Mouse (Mus musculus): ENCODE results near the gene Alyref.
A peak's percentile ranks its signal among the peaks of the same experiment; 100 is the strongest.

Alyref gene

DNA sequence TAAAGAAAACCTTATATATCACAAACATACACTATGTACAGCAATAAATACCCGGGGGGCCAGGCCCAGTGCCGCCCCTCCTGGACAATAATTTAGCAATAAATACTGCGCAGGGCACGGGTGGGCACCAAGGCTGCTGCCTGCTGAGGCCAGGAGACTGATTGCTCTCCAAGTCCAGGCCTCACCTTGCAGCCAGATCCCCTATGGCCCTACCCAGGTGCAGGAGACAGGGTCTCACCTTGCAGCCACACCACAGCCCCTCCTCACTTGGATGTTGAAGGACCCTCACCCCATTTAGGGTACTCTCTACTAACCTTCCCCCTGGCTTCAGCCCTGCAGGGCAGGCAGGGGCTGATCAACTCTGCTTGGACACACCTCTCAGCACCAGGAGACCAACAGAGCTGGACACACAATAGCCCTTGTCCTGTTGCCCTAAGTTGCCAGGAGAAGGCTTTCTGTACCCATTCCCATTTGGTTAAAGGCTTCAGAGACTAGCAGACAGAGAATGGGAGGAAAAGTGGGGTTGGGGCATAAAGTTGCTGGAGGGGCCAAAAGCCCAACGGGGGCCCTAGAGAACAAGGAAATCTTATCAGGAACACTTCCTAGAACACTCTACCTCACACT lies 27.1 kb upstream of the Alyref start, which contains the start of gene Sirt7:
Gene Sirt7 (minus strand): TSS at position 89 of the 624 bp plus-strand sequence.
- no peak for DNase-seq

DNA sequence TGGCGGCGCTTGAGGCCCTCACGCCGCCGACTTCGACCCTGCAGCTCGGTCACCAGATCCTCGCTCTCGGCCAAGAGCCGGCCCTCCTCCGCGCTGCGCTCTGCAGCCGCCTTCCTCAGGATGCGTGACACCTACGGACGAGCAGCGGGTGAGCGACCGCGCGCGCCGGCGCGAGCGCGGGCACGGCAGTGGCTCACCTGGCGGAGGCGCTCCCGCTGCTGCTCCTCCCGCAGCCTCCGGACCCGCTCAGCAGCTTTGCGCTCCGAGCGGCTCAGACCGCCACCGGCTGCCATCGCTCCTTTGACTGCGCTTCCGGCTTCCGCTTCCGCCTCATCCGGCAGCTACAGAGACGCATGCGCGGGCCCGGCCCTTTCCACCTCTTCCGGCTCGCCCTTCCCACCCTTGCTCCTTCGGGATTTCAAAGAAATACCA lies 26.5 kb upstream of the Alyref start:
- DNase-seq, result peak; percentile 80

DNA sequence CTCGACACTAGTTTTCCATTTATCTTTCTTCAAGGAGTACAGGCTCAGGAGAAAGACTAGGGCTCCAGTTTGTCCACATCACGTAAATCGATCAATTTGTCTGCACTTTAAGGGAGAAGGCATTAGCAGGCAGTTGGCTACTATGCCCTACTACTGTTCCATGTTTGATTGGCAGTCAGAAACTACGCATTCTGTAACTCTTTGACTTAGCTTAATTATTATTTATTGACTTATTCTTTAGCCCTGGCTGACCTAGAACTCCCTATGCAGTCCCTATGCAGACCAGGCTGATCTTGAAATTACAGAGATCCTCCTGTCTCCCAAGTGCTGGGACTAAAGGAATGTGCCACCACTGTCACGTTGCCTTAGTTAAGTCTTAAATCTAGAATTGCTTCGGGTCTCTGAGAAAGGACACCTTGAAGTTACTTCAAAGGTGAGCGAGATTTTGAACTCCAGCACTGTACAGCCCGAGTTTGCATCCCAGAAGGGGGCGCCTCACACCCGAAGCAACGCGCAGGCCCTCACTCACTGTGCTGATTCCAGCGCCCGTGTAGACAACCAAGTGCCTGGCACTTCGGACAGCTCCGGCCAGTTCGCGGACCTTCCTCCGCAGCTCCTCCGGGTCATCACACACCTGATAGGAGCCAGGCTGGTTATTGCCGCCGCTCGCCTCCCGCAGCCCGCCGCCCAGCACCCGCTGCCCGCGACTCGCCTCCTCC lies 26.0 kb upstream of the Alyref start:
- no peak for DNase-seq

DNA sequence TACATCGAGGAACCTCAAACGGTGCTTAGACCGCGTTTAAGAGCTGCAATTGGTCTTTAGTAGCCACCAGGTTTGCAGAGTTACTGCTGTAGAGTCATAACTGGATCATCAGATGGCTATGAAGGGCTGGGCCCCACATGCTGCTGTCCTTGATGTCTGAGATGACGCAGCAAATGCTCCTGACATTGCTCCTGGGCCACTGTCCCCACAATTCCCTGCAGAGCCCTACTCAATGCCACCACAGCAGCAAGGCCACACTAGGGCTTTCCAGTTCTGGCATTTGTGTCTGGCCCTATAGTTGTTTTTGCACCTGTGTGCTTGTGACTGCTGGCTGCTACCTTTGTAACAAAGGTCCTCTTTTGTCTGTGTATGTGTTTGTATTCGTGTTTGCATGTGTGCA lies 24.6 kb upstream of the Alyref start:
- DNase-seq, result no peak

DNA sequence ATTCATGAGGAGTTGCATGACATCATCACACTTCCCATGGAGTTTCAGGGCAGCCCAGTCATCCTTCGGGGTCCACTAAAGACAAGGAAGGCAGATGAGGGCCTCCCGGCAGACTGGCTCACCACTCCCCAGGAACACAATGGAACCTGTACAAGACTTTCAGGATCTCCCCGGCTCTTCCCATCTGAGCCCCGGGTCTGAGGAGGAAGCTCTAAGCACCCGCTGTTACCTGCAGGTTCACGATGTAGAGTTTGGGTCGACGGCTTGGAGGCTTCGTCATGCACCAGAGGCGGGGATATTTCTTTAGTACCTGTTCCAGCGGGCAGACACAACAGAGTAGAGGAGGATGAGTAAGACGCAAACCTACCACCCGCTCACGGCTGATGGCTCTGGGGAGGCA lies 22.0 kb upstream of the Alyref start:
- no peak for DNase-seq

DNA sequence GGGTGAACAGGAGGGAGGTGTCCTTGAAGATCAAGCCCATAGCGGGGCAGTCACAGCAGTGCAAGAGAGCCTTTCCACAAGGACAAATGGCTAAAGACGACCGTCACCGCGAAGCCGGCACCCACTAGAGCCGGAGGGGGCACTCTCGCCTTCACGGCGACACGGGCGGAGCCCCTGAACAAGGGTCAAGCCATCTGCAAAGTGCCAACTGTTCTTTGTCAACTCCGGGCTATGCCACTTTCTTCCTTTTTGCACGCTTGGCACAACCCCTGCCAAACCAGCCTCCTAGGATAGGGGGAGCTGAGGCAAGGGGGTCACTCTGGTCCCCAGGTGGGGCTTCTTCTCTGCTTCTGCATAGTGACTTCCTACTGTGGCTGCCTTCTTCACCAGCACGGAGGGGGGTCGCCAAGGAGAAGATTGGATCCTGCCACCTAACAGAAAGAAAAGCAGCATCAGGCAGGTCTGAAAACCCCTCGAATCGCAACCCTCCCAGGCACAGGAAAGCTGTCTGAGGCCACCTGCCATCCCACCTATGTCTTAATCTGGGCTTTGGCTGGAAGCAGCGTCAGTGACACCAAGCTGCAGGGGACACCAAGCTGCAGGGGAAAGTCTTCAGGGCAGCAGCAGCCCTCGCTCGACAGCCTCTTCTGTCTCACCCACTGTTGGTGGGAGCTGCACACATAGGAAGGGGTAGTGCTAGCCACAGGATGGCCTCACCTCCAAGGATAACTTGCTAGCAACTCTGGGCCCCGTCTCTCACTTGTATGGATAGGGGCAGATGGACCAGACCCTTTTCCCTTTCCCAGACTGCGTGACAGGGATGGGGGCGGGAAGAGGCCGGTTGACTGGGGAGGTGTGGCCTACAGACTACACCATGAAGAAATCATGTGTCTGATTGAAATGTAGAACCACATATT lies 20.7 kb upstream of the Alyref start:
- no peak for DNase-seq

DNA sequence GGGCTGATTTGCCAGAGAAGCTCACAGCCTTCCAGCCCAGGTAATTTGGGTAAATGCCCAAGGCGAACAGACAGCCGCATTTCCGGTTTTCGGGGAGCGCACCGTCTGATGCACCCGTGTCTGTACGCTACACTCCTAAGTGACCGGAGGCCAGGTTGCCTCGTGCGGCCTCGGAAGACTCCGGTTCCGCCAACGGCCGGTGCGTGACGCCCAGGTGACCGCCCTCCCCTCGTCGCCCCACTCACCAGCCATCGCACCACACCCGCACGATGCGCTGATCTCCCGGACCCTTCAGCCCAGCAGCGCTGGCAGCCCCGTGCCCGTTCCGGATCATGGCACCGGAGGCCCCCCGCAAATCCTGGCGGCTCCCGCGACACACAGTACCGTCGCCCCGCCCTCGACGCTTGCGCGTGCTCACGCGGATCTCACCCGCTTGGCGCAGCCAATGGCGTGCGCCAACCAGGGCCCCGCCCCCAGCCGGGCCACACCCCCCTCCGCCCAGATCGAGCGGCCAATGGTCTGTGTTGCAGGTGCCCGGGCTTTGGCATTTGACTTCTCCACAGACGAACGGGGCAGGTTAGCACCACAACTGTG lies 19.5 kb upstream of the Alyref start, which contains the start of gene Pcyt2:
Gene Pcyt2 (minus strand): TSS at position 418 of the 594 bp plus-strand sequence.
- peak; percentile 93 for DNase-seq

DNA sequence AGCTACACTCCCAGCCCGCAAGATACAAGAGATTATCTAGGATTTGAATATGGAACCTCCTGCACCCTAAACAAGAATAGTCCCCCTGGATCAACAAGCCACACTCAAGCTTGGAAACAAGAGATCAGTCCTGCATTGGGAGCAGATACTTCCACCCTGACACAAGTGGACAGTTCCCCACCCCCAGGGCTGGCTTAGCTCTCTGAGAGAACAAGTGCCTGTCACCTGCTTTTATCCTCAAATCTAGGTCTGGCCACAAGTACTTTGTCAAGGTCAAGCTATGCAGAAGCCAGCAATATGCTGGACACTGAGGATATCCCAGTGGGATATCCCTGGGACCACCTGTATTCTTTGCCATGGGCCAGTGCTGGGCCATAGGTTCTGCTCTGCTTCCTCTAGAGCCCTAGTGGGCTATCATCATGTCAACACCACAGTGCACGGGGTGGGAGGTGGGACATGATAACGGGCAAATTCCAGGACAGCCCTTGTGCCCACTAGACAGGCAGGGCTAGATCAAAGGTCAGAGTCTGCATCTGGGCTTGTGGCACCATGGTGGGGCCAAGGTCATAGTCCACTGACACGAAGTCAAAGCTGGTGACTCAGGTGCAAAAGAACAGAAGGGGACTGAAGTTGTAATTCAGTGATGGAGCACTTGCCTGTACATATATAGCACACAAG lies 18.6 kb upstream of the Alyref start:
- no peak for DNase-seq

DNA sequence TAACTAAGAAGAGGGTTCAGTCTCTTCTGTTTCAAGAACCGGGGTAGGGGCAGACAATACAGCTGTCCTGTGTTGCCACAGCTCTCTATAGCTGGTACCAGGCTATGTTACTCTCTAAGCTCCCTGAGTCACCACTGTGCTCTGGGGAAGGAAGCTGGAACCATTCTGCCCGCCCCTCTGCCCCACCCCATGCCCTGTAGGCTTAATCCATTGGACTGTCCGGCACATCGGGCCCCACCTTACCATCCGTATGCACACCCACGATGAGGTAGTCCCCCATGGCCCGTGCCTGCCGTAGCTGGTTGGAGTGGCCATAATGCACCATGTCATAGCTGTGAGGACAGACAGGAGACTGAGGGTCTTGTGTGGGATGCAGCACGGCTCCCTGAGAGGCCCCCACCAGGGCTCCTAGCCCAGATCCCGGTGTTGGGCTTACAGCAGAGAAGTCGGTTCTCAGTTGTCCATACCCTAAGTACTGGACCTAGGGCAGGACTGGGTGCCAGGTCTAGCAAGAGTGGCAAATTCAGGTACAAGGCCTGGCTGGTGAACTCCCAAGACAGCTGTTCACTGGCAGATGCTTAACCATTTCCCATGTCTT lies 17.5 kb upstream of the Alyref start:
- DNase-seq, result no peak

DNA sequence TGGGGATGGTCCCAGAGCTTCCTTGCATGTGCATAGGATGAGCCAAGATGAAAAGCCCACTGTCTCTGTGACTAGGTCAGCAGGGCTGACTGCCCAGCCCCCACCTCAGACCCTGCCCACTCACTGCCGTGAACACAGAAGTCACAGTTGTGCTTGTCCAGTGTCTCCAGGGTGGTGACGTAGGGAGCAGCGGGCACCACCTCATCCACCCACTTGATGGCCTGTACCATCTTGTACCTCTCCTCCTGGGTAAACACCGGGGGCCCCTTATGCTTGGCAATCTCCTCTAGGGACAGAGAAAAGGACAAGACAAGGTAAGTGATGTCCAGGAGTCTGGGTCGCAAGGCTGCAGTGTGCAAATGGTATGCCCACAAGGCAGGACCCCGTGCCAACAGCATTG lies 17.0 kb upstream of the Alyref start:
- DNase-seq, result no peak

DNA sequence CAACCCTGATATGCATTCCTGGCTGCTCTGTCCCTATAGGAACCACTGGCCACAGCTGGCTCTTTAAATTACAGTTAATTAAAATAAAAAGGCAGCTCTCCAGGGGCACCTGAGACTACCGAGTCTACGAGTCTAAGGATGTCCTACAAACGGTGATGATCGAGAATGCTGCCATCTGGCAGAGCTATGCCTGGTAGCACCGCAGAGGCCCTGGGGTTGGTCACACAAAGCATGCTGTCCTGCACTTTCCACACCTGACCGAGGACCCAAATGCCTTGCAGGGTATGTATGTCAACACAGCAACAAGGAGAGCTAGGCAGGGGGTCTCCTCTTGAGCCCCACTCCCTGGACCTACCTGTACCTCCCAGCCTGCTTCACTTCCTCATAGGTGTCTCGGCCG lies 15.8 kb upstream of the Alyref start:
- DNase-seq, result no peak

DNA sequence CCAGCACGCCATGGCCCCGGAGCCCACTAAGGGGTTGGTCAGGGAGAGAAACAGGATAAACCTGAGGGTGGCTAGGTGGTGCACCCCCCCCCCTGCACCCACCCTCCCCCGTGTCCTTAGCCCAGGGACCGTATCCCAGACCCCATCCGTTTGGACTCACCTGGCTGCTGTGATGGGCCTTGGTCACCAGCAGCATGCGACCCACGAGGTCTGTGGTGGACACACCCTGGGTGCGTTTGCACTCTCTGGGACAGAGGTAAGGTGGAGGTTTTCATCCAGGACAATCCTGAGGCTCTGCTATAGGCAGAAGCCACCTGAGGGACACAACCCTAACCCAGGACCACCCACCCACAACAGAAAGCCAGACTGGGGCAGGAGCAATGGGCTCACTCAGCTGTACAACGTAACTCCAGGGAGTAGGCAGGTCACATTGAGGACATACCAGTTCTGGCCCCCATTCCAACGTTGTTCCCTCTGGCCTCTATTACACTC lies 15.4 kb upstream of the Alyref start:
- no peak for DNase-seq

DNA sequence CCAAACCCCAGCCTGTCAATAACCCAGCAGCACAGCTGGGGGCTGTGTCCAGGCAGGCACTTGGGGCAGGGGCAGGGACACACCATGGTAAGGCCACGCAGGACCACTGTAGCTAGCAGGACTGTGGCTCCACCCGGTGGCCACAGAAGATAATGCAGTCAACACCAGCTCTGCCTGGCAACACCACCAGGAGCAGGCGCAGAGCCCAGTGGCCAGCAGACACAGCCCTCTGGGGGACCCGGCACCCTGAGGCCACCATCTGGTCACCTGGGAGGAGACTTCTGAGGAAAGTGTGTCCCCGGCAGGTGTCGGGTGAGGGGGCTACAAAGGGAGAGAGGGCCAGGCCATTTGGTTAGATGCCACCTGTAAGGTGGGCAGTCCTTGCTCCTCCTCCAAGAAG lies 14.6 kb upstream of the Alyref start:
- peak; percentile 93 for DNase-seq

DNA sequence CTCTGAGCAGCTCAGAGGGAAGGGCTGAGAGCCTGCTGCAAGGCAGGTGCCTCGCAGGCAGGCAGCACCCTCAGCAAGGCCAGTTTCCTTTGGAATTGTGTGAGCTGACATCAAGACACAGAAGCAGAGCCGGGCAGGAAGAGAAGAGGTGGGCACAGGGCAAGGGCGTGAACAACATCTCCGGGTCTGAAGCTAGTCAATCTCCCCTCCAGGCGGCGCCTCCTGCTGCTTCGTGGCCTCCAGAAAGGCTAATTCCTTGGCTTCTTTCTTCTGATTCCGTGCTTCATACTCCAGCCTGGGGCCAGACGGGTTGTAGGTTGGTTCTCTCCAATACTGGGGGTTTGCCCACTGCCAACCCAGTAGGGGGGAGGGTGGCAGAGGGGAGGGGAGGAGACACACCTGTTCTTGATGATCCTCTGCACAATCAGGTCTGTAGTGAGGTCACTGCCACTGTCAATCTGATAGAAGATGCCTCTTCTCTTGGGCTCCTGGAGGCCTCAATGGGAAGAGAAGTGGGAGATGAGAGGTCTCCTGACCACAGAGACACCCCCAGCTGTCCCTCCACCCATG lies 12.4 kb upstream of the Alyref start:
- DNase-seq, result no peak

DNA sequence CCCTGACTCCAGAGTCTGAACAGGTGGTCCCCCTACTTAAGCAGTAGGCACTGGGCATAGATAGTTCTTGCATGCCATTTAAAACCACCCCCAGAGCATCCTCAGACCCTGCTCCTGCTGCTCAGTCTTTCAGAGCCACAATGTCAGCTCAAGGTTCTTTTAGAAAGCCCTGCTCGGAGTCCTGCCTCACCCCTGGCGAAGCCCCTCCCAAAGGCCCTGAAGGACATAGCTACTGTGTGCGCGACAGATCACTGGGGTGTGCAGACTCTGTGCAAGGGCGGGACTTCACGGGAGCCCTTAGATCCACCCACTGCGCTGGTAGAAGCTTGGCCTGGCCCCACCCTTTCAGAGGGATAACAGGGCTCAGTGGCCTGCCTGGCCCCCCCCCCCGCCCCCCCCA lies 11.1 kb upstream of the Alyref start:
- no peak for DNase-seq

DNA sequence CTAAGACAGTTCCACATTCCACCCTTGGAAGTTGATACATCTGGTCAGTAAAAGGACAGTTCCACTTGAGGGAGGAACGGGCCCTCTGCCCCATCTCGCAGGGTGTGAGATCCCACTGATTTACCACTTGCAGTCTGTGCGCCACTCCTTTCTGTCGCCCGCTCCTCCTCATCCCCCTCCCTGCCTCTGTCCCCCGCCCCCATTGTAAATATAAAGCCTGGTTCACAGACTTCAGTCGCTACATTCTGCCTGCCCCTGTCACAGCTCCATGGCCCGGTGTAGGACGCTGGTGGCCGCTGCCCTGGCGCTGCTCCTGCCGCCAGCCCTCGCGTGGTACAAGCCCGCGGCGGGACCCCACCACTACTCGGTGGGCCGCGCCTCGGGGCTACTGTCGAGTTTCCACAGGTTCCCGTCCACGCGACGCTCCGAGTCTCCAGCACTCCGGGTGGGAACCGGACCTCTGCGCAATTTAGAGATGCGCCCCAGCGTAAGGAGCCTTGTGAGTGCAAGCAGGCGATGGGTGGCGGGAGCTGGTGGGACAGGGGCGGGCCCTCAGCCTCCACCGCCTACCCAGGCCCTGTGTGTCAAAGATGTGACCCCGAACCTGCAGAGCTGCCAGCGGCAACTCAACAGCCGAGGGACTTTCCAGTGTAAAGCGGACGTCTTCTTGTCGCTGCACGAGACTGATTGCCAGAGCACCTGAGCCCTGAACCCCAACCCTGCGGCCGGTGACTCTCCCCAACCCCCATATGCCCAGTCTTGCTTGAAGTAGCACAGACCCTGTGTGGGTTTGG lies 10.3 kb upstream of the Alyref start, which contains the start of gene Npb:
Gene Npb (plus strand): TSS at position 237 of the 794 bp plus-strand sequence.
- no peak for DNase-seq

DNA sequence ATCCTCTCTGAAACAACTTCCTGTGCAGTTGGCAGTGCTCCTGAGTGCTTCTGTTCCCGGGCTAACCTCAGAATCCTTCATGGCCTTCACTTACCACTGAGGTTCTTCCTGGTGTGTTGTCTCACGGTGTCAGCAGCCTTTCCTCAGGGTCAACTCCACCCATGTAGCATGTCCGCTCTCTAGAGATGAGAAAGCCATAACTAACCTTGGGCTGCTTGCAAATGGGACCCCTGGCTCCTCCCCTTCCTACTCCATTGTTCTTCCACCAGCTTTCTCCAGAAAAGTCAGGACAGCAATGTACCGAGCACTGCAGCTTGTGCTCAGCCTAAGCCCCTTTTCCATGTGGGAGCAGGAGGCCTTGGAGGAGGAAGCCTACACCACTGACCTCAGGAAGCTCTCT lies 8.6 kb upstream of the Alyref start:
- no peak for DNase-seq

DNA sequence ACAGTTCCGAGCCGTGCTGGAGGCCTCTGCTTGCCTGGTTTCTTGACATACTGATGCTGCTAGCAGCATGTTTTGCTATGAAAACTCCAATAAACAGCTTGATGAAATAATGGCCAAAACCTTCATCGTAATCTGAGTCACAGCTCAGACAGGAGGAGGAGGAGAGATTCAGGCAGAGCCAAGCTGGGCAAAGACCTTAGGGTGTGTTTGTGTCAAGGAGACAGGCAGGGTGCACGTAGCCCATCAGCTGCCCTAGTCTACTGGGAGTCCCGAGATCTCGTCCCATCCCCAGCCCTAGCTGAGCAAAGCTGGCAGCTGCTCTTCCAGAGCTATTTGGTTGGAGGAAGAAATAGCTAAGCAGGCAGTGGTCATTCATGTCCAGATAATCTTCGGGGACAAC lies 7.5 kb upstream of the Alyref start:
- no peak for DNase-seq

DNA sequence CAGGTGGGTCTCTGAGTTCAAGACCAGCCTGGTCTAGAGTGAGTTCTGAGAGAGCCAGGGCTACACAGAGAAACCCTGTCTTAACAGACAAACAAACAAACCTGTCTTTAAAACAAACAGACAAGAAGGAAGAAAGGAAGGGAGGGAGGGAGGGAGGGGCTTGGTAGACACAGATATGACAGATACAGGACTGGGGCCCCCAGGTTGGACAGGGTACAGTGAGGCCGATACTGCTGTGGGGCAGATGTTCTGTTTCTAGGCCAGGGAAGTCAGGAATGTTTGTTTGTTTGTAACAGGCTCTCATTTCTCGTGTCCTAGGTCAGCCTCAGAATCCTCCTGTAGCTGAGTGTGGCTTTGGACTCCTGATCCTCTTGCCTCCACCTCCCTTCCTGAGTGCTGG lies 5.4 kb upstream of the Alyref start:
- DNase-seq, result no peak

DNA sequence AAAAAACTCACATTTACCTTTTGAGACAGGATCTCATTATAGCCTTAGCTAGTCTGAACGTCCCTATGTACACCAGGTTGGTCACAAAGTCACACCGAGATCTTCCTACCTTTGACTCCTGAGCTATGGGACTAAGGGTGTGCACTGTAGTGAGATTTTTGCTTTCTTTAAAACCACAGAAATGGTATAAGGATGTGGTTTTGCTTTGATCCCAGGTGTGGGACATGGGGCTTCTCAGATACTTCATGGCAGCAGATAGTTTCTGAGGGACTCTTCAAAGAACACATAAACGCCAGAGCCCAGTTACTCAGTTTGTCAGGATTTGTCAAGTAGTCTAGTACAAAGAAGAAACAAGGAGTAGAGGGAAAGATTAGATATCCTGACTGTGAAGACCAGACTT lies 2.6 kb upstream of the Alyref start:
- no peak for DNase-seq
